Mouse (Mus musculus): Measurements from ENCODE around the gene Atp5g3. TPM values are rescaled to one million over a fixed set of nuclear protein-coding genes. Genes with fewer than 3 reads are reported as not detected.
A peak's percentile ranks its signal among the peaks of the same experiment; 100 is the strongest.

The Atp5g3 gene
- 1,143 and 1,216 TPM in 2 replicates for polyA plus RNA-seq (2014; fragmentation: Nextera tagmentation; extraction: Ambion mirVana)

GRCm38 (mm10) chr2:73911175-73911700 is at the start of gene Atp5g3:
Gene Atp5g3 (minus strand): TSS chr2:73911326.
- WGBS, result under 1% methylated on average over 34 of the region's 38 CpGs
- H3K9ac ChIP-seq (ENCODE audit: low read depth, low read length), result peak within 1 kb of the TSS; percentile 100
- H3K4me3 ChIP-seq (ENCODE audit: low read depth, low read length), result peak within 1 kb of the TSS; percentile 98
- DNase-seq (ENCODE audit: low spot score) (peak; percentile 97), ATAC-seq (ENCODE audit: low read depth) (peak; percentile 97)
- peak within 1 kb of the TSS; percentile 91 for H3K27ac ChIP-seq (replicated peaks; ENCODE audit: low read depth, low read length)
- peak within 1 kb of the TSS; percentile 85 for H3K4me2 ChIP-seq (ENCODE audit: low read depth, low read length)
- peaks cover 7% of the 10 kb centered on the region; the same call in 1 of the 2 replicates for H3K4me1 ChIP-seq (ENCODE audit: control insufficient read depth, insufficient read depth, low read length)
- H3K36me3 ChIP-seq (ENCODE audit: control insufficient read depth, insufficient read depth, low read length), result peaks cover 34% of the 10 kb centered on the region
- no peaks in the 10 kb centered on the region for H3K9me3 ChIP-seq (ENCODE audit: control insufficient read depth, low read length)
- H3K27me3 ChIP-seq (replicated peaks; ENCODE audit: control insufficient read depth, insufficient read depth, low read length), result no peaks in the 10 kb centered on the region

- ATAC-seq (ENCODE audit: low read depth), result no peak
- H3K9ac ChIP-seq (ENCODE audit: low read depth, low read length), result no peak overlapping the region
- WGBS, result 63% methylated on average over 6 of the region's 6 CpGs
- no peaks in the 10 kb centered on the region for H3K27me3 ChIP-seq (replicated peaks; ENCODE audit: control insufficient read depth, insufficient read depth, low read length)
- no peak overlapping the region for H3K27ac ChIP-seq (replicated peaks; ENCODE audit: low read depth, low read length)
- no peaks in the 10 kb centered on the region for H3K9me3 ChIP-seq (ENCODE audit: control insufficient read depth, low read length)
- no peak for DNase-seq (ENCODE audit: low spot score)
- no peak overlapping the region for H3K4me3 ChIP-seq (ENCODE audit: low read depth, low read length)
- no peak overlapping the region for H3K4me2 ChIP-seq (ENCODE audit: low read depth, low read length)
- no peaks in the 10 kb centered on the region for H3K36me3 ChIP-seq (ENCODE audit: control insufficient read depth, insufficient read depth, low read length)
- no peaks in the 10 kb centered on the region for H3K4me1 ChIP-seq (ENCODE audit: control insufficient read depth, insufficient read depth, low read length)
Observed at GRCm38 (mm10) chr2:73958342-73958741, 47.2 kb upstream of the Atp5g3 start.

GRCm38 (mm10) chr2:73953612-73954011 is 42.5 kb upstream of the Atp5g3 start:
- Histone ChIP-seq H3K27ac (replicated peaks; ENCODE audit: low read depth, low read length) (no peak overlapping the region), H3K4me1 (ENCODE audit: control insufficient read depth, insufficient read depth, low read length) (peaks cover 4% of the 10 kb centered on the region; the same call in 1 of the 2 replicates)

GRCm38 (mm10) chr2:73952597-73953219 is 41.6 kb upstream of the Atp5g3 start:
- ATAC-seq (ENCODE audit: low read depth), result no peak
- 35% methylated on average over 8 of the region's 8 CpGs for WGBS

More at GRCm38 (mm10) chr2:73953612-73954011, 42.5 kb upstream of the Atp5g3 start:
- no peak overlapping the region for H3K4me2 ChIP-seq (ENCODE audit: low read depth, low read length)
- ATAC-seq (ENCODE audit: low read depth), result no peak
- no peak overlapping the region for H3K9ac ChIP-seq (ENCODE audit: low read depth, low read length)
- no peaks in the 10 kb centered on the region for H3K9me3 ChIP-seq (ENCODE audit: control insufficient read depth, low read length)
- 63% methylated on average over 1 of the region's 1 CpGs for WGBS
- H3K36me3 ChIP-seq (ENCODE audit: control insufficient read depth, insufficient read depth, low read length), result no peaks in the 10 kb centered on the region
- H3K27me3 ChIP-seq (replicated peaks; ENCODE audit: control insufficient read depth, insufficient read depth, low read length), result no peaks in the 10 kb centered on the region
- no peak for DNase-seq (ENCODE audit: low spot score)
- no peak overlapping the region for H3K4me3 ChIP-seq (ENCODE audit: low read depth, low read length)

GRCm38 (mm10) chr2:73947360-73947759 is 36.2 kb upstream of the Atp5g3 start:
- no peak for DNase-seq (ENCODE audit: low spot score)
- 89% methylated on average over 2 of the region's 2 CpGs for WGBS
- Histone ChIP-seq H3K9me3 (ENCODE audit: control insufficient read depth, low read length) (no peaks in the 10 kb centered on the region), H3K4me2 (ENCODE audit: low read depth, low read length) (no peak overlapping the region), H3K27me3 (replicated peaks; ENCODE audit: control insufficient read depth, insufficient read depth, low read length) (no peaks in the 10 kb centered on the region), H3K4me1 (ENCODE audit: control insufficient read depth, insufficient read depth, low read length) (no peaks in the 10 kb centered on the region), H3K9ac (ENCODE audit: low read depth, low read length) (no peak overlapping the region), H3K4me3 (ENCODE audit: low read depth, low read length) (no peak overlapping the region), H3K27ac (replicated peaks; ENCODE audit: low read depth, low read length) (no peak overlapping the region), H3K36me3 (ENCODE audit: control insufficient read depth, insufficient read depth, low read length) (no peaks in the 10 kb centered on the region)
- no peak for ATAC-seq (ENCODE audit: low read depth)

More at GRCm38 (mm10) chr2:73952597-73953219, 41.6 kb upstream of the Atp5g3 start:
- DNase-seq (ENCODE audit: low spot score), result peak; percentile 24
- Histone ChIP-seq H3K4me1 (ENCODE audit: control insufficient read depth, insufficient read depth, low read length) (peaks cover 4% of the 10 kb centered on the region; the same call in 1 of the 2 replicates), H3K9me3 (ENCODE audit: control insufficient read depth, low read length) (no peaks in the 10 kb centered on the region), H3K9ac (ENCODE audit: low read depth, low read length) (no peak overlapping the region), H3K27ac (replicated peaks; ENCODE audit: low read depth, low read length) (no peak overlapping the region), H3K27me3 (replicated peaks; ENCODE audit: control insufficient read depth, insufficient read depth, low read length) (no peaks in the 10 kb centered on the region), H3K36me3 (ENCODE audit: control insufficient read depth, insufficient read depth, low read length) (no peaks in the 10 kb centered on the region), H3K4me2 (ENCODE audit: low read depth, low read length) (no peak overlapping the region), H3K4me3 (ENCODE audit: low read depth, low read length) (no peak overlapping the region)

GRCm38 (mm10) chr2:73943735-73944134 is 32.6 kb upstream of the Atp5g3 start:
- no peak for ATAC-seq (ENCODE audit: low read depth)
- 88% methylated on average over 8 of the region's 8 CpGs for WGBS

GRCm38 (mm10) chr2:73942844-73943243 is 31.7 kb upstream of the Atp5g3 start:
- H3K9ac ChIP-seq (ENCODE audit: low read depth, low read length), result no peak overlapping the region
- no peaks in the 10 kb centered on the region for H3K36me3 ChIP-seq (ENCODE audit: control insufficient read depth, insufficient read depth, low read length)
- no peak overlapping the region for H3K27ac ChIP-seq (replicated peaks; ENCODE audit: low read depth, low read length)
- H3K9me3 ChIP-seq (ENCODE audit: control insufficient read depth, low read length), result no peaks in the 10 kb centered on the region
- no peaks in the 10 kb centered on the region for H3K27me3 ChIP-seq (replicated peaks; ENCODE audit: control insufficient read depth, insufficient read depth, low read length)
- no peak for DNase-seq (ENCODE audit: low spot score)
- 76% methylated on average over 3 of the region's 3 CpGs for WGBS
- H3K4me1 ChIP-seq (ENCODE audit: control insufficient read depth, insufficient read depth, low read length), result no peaks in the 10 kb centered on the region
- H3K4me2 ChIP-seq (ENCODE audit: low read depth, low read length), result no peak overlapping the region
- no peak overlapping the region for H3K4me3 ChIP-seq (ENCODE audit: low read depth, low read length)
- no peak for ATAC-seq (ENCODE audit: low read depth)

More at GRCm38 (mm10) chr2:73943735-73944134, 32.6 kb upstream of the Atp5g3 start:
- H3K4me1 ChIP-seq (ENCODE audit: control insufficient read depth, insufficient read depth, low read length), result no peaks in the 10 kb centered on the region
- H3K9ac ChIP-seq (ENCODE audit: low read depth, low read length), result no peak overlapping the region
- H3K27me3 ChIP-seq (replicated peaks; ENCODE audit: control insufficient read depth, insufficient read depth, low read length), result no peaks in the 10 kb centered on the region
- no peak overlapping the region for H3K4me2 ChIP-seq (ENCODE audit: low read depth, low read length)
- no peak overlapping the region for H3K27ac ChIP-seq (replicated peaks; ENCODE audit: low read depth, low read length)
- H3K36me3 ChIP-seq (ENCODE audit: control insufficient read depth, insufficient read depth, low read length), result no peaks in the 10 kb centered on the region
- no peak for DNase-seq (ENCODE audit: low spot score)
- no peak overlapping the region for H3K4me3 ChIP-seq (ENCODE audit: low read depth, low read length)
- H3K9me3 ChIP-seq (ENCODE audit: control insufficient read depth, low read length), result no peaks in the 10 kb centered on the region

GRCm38 (mm10) chr2:73941281-73941680 is 30.2 kb upstream of the Atp5g3 start:
- ATAC-seq (ENCODE audit: low read depth), result no peak
- H3K36me3 ChIP-seq (ENCODE audit: control insufficient read depth, insufficient read depth, low read length), result no peaks in the 10 kb centered on the region
- H3K4me1 ChIP-seq (ENCODE audit: control insufficient read depth, insufficient read depth, low read length), result no peaks in the 10 kb centered on the region
- no peaks in the 10 kb centered on the region for H3K27me3 ChIP-seq (replicated peaks; ENCODE audit: control insufficient read depth, insufficient read depth, low read length)
- 43% methylated on average over 1 of the region's 1 CpGs for WGBS
- H3K9me3 ChIP-seq (ENCODE audit: control insufficient read depth, low read length), result no peaks in the 10 kb centered on the region
- H3K4me2 ChIP-seq (ENCODE audit: low read depth, low read length), result no peak overlapping the region
- no peak overlapping the region for H3K4me3 ChIP-seq (ENCODE audit: low read depth, low read length)
- H3K27ac ChIP-seq (replicated peaks; ENCODE audit: low read depth, low read length), result no peak overlapping the region
- DNase-seq (ENCODE audit: low spot score), result no peak
- no peak overlapping the region for H3K9ac ChIP-seq (ENCODE audit: low read depth, low read length)

- no peaks in the 10 kb centered on the region for H3K9me3 ChIP-seq (ENCODE audit: control insufficient read depth, low read length)
- H3K4me1 ChIP-seq (ENCODE audit: control insufficient read depth, insufficient read depth, low read length), result no peaks in the 10 kb centered on the region
- no peak overlapping the region for H3K4me2 ChIP-seq (ENCODE audit: low read depth, low read length)
- H3K27ac ChIP-seq (replicated peaks; ENCODE audit: low read depth, low read length), result no peak overlapping the region
- H3K27me3 ChIP-seq (replicated peaks; ENCODE audit: control insufficient read depth, insufficient read depth, low read length), result no peaks in the 10 kb centered on the region
- H3K4me3 ChIP-seq (ENCODE audit: low read depth, low read length), result no peak overlapping the region
- WGBS, result 84% methylated on average over 7 of the region's 7 CpGs
- no peak overlapping the region for H3K9ac ChIP-seq (ENCODE audit: low read depth, low read length)
- H3K36me3 ChIP-seq (ENCODE audit: control insufficient read depth, insufficient read depth, low read length), result no peaks in the 10 kb centered on the region
- no peak for DNase-seq (ENCODE audit: low spot score)
- no peak for ATAC-seq (ENCODE audit: low read depth)
Observed at GRCm38 (mm10) chr2:73940471-73940870, 29.3 kb upstream of the Atp5g3 start.
